Mouse (Mus musculus) heart, postnatal 0 days (tissue): ENCODE measurements around the gene Strn3.

Experiments
- CTCF ChIP-seq: IDR thresholded peaks from 2 replicates; pipeline ENCODE4 v1.5.1; 2016; ENCODE audit warnings: antibody characterized with exemption, control low read depth, low read depth
- EP300 ChIP-seq: IDR thresholded peaks from 2 replicates; pipeline ENCODE4 v1.6.1; 2016; ENCODE audit warnings: antibody characterized with exemption, low read depth

- TF ChIP-seq CTCF, result no peak
- TF ChIP-seq EP300, result no peak
Measured at GRCm38 (mm10) chr12:51709741-51710140, 18.0 kb upstream of the Strn3 start.
